Mouse (Mus musculus): ENCODE results near the gene Smtnl1. TPM values are rescaled to one million over a fixed set of nuclear protein-coding genes. Genes with fewer than 3 reads are reported as not detected.
"Not testable (repeated sequence)": the region's sequence is repeated elsewhere in the genome, so short reads cannot be mapped to it uniquely, and the experiment has no call there.

Gene Smtnl1
- total RNA-seq, 2 experiments from 2014 or later: not detected

DNA sequence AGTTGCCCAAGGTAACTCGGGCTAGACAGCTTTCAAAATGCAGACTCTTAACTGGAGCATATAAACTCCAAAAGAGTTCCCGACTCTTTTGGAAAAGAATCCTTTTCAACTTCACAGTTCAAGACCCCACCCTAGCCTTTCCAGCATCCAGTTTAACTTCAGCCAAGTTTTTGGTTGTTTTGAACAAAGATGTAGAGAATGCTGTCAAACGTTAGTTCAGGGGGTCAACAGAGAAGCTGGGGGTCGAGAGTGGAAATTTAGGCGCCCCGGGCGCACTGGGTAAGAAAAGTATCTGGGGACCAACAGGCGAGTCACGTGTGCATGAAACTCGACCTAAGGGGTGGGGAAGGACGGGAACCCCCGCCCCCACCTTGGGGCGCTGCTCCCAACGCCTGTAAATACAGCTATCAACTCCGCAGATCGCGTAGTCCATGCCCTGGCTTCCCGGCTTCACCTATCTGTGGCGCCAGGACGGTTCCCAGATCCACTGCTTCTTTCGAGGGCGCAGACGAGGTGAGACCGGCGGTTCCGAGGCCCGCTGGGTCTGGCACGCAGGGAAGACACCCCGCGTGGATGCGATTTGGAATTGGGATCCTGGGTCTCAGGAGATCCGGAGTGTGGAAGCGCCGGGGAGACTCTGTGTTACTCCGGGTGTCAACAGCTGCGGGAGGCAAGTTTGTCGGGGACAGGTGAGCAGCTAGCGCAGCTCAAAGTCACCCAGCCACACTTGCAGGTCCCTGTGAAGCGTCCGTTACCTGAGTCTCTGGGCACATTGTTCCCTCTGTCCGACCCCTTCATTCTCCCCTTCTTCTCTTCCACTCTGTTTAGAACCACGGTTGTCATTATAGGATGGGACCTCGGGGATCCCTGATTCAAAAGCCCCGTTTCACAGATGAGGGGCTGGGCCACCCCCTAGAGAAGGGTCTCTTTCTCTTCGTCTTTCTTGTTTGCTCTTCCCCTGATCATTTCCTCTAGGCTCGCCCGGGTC is 16.8 kb upstream of the Smtnl1 start:
- no peak for DNase-seq (ENCODE audit: low spot score in 2 of 2)

DNA sequence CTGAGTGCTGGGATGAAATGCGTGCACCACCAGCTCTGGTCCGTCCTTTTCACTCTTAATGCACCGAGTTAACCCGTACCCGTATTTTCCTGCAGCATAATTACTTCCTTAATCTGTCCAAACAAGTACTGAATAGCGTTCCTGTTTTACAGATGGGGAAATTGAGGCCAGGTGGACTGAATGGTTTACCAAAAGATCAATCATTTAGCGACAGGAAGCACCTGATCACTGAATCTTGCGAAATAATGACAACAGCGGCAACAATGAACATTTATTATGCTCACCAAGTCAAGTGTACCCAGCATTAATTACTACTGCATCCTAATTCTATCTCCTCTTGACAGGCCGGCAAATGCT is 16.1 kb upstream of the Smtnl1 start, which contains the start of gene Slc43a1:
Gene Slc43a1, plus strand, starts transcription at position 258 of the 357 bp plus-strand sequence.
- DNase-seq (ENCODE audit: low spot score in 2 of 2): no peak

DNA sequence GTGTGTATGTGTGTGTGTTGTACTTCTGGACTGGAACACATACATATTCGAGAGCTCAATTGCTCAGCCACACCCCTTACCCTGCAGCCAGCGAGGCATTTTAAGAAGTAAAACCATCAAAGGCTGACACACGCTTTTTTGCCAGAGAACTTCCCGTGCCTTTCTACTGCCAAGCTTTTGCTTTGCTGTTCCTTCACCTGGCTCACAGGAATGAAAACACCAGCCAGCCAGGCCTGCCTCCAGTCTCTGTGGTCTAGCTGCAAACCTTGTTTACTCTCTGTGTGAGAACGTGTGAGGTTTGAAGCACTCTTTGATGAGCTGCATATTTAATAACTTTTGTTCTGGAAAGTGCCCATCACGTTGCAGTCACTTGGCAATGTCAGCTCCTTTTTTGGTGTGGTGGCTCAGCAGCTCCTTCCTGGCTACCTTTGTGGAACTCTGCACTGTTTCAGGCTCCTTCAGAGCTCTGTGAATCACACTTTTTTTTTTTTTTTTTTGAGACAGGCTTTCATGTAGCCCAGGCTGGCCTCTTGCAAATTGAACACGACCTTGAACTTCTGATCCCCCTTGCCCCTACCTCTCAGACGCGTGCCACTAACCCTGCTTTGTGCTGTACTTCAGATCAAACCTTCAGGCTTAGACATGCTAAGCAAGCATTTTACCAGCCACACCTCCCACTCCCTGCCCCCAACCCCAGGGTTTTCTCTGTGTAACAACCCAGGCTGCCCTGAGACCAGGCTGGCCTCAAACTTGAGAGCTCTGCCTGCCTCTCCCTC is 15.6 kb upstream of the Smtnl1 start:
- no peak for DNase-seq (ENCODE audit: low spot score in 2 of 2)

DNA sequence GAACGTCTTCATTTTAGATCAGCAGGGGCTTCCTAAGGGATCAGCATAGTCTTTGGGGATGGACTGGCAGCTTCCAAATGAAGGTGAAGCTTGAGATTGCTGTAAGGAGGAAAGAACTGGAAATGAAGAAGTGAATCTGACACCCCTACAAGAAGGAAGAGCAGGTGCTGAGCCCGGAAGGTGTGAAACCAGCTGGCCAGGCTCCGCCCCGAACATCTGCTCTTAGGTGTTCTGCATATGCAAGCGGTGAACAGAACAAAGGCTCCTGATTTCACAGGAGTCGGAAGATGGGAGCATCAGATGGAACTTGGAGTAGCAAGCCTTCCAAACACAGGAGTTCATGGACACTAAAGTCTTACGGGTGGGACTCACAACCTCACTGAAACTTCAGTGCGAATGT is 14.7 kb upstream of the Smtnl1 start:
- no peak for DNase-seq (ENCODE audit: low spot score in 2 of 2)

DNA sequence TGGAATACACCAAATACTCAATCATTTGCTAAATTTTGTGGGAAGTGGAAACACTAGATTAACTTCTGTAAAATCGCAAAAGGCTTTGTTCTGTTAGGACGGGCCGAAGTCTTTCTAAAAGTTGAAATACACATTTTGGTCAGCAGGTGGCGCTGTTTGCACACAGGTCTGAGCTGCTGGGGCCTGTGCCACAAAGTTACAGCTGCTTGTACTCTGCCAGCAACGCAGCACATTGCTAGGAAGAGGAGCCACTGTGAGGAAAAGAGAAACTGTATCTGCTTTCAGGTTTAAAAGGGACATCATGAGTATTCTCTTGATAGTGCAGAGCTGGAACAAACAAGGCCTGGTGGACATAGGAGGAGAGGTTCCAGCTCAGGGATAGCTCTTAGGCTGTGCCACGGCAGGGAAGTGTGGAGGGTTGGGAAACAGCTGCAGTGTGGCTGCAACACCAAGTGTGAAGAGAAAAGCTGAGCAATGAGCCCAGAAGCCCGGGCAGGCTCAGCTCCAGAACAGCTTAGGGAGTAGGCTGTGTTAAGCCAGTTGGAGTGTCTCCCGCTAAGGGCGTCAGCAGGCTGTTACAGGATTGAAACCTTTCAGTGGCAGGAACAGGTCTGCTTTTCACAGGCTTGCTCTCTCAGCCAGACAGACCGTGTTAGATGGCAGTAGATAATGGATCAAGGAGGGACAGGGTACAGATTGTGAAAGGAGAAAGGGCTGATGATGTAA is 9.4 kb upstream of the Smtnl1 start:
- peak; percentile 86 to 94 for DNase-seq (ENCODE audit: low spot score in 2 of 2)

DNA sequence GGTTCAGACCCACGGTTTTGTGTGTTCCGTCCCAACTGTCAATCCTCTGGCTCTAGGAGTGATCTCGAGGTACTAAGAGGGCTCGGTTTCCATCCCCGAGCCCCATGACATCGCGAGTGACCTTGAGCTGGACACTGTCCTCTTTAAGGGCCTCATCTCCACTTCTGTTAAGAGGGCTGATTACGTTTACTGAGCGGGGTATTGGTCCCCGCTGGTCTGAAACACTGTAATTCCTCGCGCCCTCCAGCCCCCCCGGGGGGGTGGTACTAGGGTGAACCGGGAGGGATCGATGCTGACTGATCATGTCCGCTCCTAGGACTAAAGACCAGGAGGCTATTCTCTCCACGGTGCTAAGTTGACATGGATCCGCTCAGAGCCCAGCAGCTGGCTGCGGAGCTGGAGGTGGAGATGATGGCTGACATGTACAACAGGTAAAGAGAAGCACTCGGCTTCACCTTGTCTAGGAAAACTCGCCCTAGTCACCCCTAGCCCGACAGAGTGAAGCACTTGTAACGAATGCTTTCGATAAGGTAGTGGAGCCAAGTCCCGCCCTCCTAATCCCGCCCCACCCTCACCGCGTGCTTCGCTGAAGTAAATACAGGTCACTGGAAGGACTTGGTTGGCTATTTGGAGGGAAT is 5.0 kb upstream of the Smtnl1 start:
- DNase-seq (ENCODE audit: low spot score in 2 of 2): no peak

DNA sequence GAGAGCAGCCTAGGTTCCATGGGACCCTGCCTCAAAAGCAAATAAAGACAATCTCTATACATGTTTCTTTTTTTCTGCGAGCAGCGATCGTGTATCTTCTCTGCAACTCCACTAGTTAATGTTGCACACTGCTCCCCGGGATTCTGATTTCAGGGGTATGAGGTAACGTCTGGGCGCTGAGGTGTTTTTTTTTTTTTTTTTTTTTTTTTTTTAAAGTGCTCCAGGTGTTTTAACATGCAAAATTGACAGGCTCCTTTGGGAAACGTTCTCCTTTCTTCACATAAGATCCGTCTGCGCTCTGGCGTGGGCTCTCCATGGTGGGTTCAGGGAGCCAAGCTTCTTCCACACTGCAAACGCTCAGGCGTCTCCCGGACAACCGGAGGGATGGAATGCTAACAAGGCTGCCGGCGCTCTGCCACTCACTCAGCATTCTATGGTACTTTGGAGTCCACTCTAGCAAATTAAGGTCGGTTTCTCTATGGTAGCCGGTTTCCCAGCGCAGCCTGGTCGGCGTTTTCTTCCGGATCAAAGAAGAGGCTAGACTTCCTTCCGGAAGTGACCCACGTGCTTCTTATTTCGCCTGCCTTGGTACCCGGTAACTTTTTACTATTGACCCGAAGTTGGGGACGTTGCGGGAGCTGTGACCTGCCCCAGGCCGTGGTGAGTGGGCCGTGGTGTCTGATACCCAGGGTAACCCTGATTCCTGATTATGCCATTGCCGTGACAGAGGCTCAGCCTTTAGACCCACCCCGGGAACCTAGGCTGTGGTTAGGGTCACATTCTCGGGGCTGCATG is 4.2 kb upstream of the Smtnl1 start, which contains the start of gene Timm10:
Gene Timm10, plus strand, starts transcription at position 510 of the 795 bp plus-strand sequence.
- peak; percentile 81 to 96 for DNase-seq (ENCODE audit: low spot score in 2 of 2)

DNA sequence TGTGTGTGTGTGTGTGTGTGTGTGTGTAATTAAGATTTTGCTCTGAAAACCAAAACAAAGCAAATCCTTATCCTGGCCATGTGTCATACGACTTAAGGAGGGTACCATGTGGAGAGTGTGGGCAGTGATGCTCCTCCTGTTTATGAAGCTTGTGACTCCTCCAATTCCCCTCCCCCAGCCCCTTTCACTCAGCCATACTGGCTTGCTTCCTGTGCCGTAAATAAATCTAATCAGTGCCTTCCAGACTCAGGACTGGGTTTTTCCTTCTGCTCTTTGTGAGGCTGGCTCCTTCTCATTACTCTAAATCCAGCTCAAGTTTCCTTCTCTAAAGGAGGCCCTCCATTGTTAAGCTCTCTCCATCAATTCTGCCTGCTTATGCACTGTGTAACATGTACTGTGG is 785 bp upstream of the Smtnl1 start:
- DNase-seq (ENCODE audit: low spot score in 2 of 2): peak in 1 of 2 experiments; percentile 17

DNA sequence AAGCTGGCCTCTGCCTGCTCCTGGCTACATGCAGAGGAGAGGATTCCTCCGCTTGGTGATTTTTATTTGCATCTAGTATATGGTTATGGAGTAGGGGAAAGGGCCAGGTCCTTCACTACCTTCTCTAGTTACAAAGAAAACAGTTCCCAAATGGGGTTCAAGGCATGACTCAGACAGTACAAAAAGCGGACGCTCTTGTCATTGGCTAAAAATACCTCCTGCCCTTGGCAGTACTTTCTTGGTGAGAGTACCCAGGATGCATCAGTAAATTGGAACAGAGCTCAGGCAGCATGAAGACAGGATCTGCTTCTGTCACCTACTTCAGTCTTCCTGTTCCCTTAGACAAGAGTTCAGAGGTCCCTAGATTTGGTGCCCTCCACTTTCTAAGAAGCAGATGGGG is 2.6 kb downstream of the Smtnl1 start:
- no peak for DNase-seq (ENCODE audit: low spot score in 2 of 2)

DNA sequence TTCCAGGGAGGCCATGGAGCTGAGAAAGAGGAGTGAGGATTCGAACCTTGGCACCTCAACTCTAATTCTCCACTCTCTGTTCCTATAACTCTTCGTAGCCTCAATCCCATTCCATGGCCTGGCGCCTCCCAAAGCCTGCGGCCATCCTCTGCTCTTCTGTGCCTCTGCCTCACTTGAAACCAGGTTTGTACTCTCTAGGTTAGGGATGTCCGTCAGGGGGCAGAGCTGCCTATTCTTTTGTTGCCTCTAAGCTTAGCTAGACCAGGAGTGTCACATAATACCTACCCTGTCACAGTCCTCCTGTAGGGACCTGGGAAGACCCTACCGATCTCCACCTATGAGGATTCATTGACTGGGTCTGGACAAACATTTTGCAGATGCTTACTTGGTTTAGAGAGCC is 9.8 kb downstream of the Smtnl1 start:
- DNase-seq (ENCODE audit: low spot score in 2 of 2): no peak

DNA sequence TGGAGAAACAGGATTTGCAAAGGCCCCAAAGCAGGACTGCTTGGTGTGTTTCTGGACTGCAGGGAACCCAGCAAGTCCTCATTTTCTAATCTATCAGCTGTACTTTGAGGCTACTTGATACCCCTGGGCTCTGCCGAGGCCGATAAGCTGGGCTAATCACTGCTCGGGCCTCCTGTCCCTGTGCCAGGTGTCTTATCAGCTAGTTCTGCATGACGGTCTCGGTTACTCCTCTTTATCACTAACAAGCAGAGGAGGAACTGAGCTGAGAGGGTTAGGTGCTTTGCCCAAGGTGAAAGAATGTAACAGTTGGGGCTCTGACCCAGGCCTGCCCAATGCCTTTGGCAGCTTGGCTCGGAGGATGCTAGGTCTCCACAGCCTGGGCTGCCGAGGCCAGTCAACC is 10.6 kb downstream of the Smtnl1 start:
- DNase-seq (ENCODE audit: low spot score in 2 of 2): no peak

DNA sequence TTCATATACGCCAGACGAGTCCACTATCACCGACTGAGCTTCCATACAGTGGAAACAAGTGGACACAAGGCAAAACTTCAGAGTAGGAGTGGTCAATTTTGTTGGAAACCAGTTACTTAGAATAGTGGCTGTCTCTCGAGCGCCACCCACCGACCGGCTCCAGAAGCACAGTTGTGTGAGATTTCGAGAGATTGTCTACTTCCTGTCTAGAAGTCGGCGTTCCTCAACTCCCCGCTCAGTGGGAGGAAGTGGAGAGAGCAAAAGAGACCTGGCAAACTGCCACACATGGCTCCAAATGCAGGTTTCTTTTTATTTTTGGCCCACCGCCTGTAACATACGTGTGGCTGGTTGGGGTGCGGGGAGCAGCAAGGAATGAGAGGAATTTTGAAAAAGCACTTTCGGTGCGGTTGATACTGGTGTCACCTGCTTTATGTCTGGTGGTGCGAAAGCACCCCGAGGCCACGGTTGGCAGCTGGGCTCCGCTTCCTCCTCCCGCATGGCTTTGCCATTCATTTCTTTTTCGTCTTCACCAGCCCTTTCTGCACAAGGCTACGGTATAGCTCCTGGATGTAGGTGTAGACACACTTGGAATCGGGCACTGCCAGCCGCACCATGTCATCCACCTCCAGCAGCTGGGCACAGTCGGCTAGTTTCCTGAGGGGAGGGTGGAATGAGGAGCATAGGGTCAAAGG is 11.4 kb downstream of the Smtnl1 start:
- DNase-seq (ENCODE audit: low spot score in 2 of 2): peak; percentile 83 to 87

DNA sequence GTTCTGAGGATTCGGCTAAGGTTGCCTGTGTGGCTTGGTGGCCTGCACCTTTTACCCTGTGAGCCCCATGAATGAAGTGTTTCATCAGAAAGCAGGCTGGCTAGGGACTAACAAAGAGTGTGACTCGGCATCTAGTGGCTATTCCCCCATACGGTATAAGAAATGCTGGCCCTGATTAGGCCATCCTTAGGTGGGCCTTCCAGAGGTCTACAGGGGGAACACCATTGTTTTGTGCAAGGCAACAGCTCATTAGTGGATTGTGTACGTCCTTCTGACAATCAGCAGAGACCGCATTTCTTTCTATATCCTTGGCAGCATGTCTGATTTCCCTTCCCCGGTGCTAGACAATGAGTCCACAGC is 11.9 kb downstream of the Smtnl1 start:
- no peak for DNase-seq (ENCODE audit: low spot score in 2 of 2)

DNA sequence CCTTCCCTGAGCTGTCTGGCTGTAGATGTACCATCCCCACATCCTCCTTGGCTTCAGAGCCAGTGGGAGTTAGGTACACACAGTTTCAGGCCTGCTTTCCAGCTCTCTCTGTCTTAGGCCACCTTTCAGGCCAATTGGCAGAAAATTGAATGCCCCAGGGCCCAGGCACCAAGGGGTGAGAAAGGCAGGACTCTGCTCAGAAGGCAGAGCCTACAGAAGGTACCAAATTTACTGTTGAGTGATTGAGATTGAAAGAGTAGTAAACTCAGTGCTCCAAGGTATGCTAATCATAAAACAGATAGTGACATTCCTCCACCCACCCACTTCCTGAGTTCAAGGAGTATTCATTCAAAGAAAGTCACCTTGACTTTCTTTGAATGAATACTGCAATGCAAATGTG is 13.1 kb downstream of the Smtnl1 start:
- DNase-seq (ENCODE audit: low spot score in 2 of 2): no peak

DNA sequence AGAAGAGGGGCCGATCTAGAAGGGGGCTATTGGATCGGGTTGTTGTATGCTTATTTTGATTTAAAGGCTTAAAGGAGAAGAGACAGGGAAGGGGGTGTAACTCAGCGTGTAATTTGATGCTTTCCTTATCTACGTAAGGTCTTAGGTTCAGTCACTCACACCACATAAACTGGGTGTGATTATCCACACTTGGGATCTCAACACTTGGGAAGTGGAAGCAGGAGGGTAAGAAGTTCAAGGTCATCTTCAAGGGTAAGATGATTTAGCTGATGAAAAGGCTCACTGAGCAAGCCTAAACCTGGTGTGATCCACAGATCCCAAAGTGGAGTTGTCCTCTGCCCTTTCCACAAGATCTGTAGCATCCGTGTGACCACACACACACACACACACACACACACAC is 15.9 kb downstream of the Smtnl1 start:
- DNase-seq (ENCODE audit: low spot score in 2 of 2): no peak

DNA sequence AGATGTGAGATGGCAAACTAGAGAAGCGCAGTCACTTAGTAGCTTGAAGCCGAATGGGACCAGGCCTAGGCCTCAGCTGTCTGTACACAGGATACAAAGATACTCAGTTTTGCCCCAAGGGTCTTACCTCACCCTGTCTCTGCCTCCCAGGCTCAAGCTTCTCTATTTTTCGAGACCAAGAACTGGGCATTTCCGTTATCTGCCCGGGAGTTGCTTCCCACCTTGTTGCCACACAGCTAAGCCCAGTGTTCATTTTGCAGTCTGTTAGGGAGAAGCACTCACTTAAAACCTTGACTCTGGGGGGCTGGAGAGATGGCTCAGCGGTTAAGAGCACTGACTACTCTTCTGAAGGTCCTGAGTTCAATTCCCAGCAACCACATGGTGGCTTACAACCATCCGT is 18.5 kb downstream of the Smtnl1 start:
- no peak for DNase-seq (ENCODE audit: low spot score in 2 of 2)

DNA sequence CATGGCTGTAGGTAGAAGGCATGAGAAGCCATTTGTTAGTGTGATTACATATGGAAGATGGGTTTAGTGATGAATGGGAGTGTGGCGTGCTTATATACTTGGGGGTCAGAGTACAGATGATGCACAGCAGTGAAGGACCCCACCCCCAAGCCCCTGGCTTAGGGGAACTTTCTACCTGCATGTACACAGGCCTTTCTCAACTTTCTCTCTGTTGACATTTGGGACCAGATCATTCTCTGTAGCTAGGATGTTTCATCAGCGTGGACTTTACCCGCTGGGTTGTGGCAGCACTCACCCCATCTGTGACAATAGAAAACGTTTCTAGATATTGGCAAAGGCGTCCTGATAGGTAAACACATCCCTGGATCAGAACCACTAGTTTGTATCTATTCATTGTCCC is 21.2 kb downstream of the Smtnl1 start:
- DNase-seq (ENCODE audit: low spot score in 2 of 2): not testable (repeated sequence)

DNA sequence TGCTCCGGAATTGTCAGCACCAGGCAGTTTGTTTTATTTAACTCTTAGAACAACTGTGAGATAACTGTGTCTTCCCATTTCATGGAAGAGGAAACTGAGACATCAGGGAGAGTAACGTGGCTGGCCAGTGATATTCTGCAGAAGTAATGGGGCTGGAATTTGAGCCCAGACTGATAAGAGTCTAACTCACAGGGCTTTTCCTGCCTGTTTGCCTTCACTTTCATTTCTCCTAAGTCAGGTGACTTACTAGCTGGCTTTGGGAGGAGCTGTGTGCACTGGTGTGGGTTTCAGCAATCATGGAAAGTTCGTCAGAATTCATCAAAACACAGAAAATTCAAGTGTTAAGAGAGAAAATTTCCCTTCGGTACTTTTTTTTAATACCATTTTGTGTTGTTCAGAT is 22.1 kb downstream of the Smtnl1 start:
- DNase-seq (ENCODE audit: low spot score in 2 of 2): no peak

DNA sequence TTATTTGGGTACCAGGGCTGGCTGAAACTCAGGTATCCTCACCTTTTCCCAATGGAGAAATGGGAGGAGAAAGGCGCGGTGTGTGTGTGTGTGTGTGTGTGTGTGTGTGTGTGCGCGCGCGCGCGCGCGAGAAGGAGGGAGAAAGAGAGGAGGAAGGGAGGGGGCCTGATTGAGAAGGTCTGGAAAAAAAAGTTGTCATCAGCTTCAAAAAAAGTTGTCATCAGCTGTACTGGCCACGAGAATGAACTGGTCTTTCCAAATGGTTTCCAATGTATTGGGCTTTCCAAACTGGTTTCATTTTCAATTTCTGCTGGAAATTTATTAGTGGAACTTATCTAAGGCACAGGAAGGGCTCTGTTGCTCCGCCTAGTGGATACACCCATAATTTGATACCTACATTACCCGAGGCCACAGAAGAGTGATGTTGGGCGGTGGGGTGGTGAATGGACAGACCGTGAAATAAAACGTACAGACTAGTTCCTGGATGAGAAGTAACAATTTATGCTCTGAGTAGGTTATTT is 23.4 kb downstream of the Smtnl1 start:
- DNase-seq (ENCODE audit: low spot score in 2 of 2): peak; percentile 64 to 79
